Mouse (Mus musculus) bone marrow, adult 2 months (tissue): ENCODE measurements around the gene Tmc2.

Experiments used
- CTCF ChIP-seq: fragments of 200-500 bp; IDR thresholded peaks from 2 replicates; pipeline ENCODE4 v1.5.1; 2011; ENCODE audit warnings: low read length, control low read depth; ENCODE audit not compliant: control insufficient read depth, insufficient read depth
- POLR2A ChIP-seq: fragments of 200-500 bp; IDR thresholded peaks from 2 replicates; pipeline ENCODE4 v1.6.1; 2011; ENCODE audit warnings: low read depth, mild to moderate bottlenecking, control low read depth, low read length, borderline replicate concordance; ENCODE audit not compliant: control insufficient read depth

DNA sequence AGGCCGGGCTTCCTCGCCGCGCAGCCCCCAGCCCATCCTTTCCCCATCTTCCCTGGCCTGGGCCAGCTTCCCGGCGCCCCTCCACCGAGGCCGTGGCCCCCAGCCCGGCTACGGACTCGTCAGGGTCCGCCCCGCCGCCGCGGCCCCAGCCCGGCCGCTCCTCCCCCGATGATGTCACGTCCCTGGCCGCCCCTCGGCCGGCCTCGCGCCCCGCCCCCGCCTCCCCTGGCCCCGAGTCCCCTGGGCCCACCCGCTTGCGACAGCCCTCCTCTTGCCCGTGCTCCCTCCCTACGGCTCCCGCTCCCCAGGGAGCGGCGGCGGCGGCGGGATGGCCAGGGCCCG, 99.9 kb downstream of the Tmc2 start, which contains the start of gene Ebf4:
- TF ChIP-seq CTCF (no peak), POLR2A (no peak)
